Mouse (Mus musculus) cerebellum, postnatal 10 days (tissue): ENCODE measurements around the gene Gm10639.
"Not testable (repeated sequence)": the region's sequence is repeated elsewhere in the genome, so short reads cannot be mapped to it uniquely, and the experiment has no call there.

Experiments used
- DNase-seq, 2 experiments: peaks; one replicate each; pipeline ENCODE4 v3.0.0; 2021; ENCODE audit warnings: mixed read lengths in 2 of 2

The Gm10639 gene

GRCm38 (mm10) chr9:78348206-78349004 is 58.7 kb downstream of the Gm10639 start:
- not testable (repeated sequence) for DNase-seq

GRCm38 (mm10) chr9:78349141-78349540 is 59.4 kb downstream of the Gm10639 start:
- not testable (repeated sequence) for DNase-seq

- DNase-seq: not testable (repeated sequence)
Measured at GRCm38 (mm10) chr9:78350007-78350406, 60.3 kb downstream of the Gm10639 start.

DNA sequence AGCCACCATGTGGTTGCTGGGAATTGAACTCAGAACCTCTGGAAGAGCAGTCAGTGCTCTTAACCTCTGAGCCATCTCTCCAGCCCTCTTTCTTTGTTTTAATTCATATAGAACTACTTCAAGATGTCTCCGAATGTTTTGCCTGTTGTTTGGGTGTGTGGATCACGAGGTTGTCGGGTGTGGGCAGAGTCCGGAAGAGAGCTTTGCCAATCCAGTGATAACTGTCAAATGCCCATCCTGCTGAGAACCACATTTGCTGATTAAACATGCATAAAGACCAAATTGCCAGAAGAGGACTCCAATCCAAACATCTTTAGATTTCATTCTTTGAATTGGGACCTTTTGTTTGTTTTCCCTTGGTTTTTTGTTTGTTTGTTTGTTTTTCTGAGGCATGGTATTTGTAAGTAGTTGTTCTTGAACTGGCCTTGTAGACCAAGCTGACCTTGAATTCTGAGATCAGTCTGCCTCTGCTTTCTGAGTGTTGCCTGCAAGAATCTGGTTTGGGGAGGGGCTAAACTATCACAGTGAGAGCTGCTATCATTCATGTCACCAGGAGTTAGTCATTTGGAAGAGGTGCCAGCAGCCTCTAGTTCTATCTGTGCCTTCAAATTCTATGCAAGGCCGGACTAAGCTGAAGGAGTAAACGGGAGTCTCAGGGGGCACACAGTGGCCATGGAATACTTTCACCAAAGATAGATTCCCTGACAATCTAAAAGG is 61.9 kb downstream of the Gm10639 start:
- DNase-seq: no peak
